Mouse (Mus musculus): Measurements from ENCODE around the gene Dnaaf2.
"Not testable (repeated sequence)": the region's sequence is repeated elsewhere in the genome, so short reads cannot be mapped to it uniquely, and the experiment has no call there.

Gene Dnaaf2

DNA sequence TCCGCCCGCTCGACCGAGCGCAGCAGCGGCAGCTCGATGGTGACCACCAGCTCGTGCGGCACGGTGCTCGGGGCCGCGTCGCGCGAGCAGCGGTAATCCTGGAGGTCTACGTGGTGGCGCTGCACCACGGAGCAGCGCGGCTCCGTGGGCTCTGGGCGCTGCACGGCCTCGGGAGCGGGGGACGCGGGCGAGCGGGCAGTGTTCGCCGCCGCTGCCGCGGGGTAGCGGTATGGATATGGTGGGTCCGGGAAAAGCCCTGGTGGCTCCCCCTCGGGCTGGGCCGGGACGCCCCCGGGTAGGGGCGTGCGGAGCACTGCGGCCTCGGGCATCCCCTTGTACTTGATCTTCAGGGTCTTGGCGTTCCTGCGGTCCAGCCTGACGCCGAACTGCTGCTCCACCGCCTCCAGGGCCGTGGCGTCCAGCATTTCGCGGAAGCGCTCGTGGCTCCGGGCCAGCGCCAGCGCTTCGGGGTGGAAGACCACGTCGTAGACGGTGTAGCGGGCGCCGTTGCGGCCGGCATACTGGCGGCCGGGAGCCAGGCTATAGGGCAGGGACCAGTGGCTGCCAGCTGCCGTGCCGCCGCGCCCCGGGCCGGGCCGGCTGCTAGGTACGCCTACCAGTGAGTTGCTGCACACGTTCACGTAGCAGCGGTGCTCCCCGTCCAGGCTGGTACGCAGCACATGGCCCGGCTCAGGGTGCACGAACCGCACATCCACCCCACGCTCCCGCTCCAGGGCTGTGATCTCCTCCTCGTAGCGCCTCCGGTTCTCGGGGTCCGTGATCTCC, 658 bp downstream of the Dnaaf2 start:
- no peak for DNase-seq (ENCODE audit: low spot score in 2 of 2)

DNA sequence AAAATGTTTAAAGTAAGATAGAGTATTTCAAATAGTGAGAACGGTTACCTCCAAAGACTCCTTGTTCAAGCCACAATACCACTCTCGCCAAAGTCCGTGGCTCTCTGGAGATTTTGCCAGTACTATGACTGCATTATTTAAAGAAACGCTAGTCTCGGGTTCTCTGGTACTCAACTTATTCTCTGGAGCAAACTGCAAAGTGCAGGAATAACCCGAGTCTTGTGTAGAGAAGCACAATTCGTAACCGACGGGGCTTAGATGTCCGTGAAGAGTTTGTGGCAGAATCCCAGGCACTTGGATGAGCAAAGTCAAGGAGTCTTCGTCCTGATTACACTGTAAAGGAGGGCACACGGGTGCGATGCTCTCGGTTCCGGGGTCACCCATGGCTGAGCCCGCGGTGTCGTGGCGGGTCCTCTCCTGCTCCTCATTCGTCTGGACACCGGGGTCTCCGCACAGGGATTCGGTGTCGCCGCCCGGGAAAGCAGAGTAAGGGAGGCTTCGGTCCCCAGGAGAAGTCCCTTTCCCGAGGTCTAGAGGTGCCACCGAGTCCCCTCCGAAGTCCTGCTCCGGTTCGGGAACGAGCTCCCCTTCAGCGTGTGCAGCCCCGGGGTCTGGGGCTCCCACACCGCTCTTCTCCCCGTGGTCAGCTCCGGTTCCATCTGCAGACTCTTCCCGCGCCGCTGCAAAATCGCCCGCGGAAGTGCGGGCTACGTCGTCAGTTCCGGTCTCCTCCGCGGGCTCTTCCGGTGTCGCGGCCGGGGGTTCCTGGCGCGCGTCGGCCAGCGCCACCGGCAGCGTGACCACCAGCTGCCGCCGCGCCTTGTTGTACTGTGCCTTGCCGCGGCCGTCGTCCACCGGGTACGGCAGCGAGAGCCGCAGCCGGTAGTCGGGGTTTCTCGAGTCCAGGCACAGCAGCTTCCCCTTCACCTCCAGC, 1.5 kb downstream of the Dnaaf2 start, which contains the start of gene Gm49383:
Gene Gm49383 (minus strand): TSS at position 661 of the 934 bp plus-strand sequence.
- DNase-seq (ENCODE audit: low spot score in 2 of 2) = peak in 1 of 2 experiments; percentile 63

DNA sequence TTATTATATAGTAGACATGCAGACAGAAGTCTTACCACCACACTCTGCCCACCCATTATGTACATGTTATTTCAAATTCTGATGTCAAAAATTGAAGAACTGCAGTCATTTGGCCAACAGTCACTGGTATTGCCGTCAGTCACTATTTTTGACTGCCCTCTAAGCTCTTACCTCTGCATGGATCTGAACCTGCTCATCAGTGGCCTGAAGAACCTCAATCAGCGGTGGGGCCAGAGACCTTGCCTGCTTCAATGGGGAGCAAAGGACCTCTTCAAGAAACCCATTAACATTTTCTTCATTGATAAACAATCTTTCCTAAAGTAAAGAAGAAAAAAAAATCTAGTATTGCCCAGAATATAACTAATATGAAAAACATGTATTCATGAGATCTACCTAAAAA, 5.6 kb downstream of the Dnaaf2 start:
- DNase-seq (ENCODE audit: low spot score in 2 of 2) = no peak

DNA sequence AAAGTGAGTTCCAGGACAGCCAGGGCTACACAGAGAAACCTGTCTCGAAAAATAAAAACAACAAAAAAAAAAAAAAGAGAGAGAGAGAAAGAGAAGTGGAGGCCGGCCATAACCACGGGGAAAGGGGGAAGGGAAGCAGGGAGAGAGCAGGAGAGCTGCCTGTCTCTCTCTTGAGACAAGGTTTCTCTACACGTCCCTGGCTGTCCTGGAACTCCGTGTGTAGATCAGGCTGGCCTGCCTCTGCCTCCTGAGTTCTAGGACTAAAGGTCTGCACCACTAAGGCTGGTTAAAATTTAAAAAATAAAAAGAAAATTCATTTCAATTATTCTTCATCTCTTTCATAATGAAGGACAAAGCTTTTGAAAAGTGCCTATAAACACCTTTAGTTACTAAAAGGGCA, 6.8 kb downstream of the Dnaaf2 start:
- DNase-seq (ENCODE audit: low spot score in 2 of 2) = no peak

DNA sequence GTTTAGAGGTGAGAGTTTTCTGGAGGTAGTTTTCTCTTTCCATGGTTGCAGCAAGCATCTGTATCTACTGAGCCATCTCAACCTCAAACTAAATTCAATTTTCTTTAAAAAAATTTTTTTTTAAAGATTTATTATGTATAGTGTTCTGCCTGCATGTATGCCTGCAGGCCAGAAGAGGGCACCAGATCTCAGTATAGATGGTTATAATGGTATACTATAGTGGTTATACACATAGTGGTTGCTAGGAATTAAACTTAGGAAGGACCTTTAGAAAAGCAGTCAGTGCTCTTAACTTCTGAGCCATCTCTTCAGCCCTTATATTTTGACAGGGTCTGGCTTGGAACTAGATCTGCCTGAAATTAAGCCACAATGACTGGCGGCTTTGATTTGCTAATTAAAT, 7.7 kb downstream of the Dnaaf2 start:
- no peak for DNase-seq (ENCODE audit: low spot score in 2 of 2)

DNA sequence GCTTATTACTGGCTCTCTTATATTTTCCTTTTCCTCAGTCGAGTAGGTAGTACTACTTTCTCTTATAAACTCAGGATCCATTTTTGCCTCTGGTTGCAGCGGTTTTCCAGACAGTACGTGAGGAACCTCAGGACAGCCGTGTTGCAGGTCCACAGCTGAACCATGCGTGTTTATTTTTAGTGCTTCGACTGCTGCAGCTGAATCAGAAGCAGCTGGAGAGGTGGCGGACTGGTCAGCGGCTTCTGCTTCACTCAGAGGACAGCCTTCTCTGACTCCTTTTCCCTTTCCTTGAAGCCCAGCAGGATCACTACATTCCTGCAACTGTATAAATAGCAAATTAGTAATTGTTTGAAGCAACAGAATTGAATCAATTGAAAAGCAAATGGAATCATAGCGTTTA, 8.2 kb downstream of the Dnaaf2 start:
- no peak for DNase-seq (ENCODE audit: low spot score in 2 of 2)

DNA sequence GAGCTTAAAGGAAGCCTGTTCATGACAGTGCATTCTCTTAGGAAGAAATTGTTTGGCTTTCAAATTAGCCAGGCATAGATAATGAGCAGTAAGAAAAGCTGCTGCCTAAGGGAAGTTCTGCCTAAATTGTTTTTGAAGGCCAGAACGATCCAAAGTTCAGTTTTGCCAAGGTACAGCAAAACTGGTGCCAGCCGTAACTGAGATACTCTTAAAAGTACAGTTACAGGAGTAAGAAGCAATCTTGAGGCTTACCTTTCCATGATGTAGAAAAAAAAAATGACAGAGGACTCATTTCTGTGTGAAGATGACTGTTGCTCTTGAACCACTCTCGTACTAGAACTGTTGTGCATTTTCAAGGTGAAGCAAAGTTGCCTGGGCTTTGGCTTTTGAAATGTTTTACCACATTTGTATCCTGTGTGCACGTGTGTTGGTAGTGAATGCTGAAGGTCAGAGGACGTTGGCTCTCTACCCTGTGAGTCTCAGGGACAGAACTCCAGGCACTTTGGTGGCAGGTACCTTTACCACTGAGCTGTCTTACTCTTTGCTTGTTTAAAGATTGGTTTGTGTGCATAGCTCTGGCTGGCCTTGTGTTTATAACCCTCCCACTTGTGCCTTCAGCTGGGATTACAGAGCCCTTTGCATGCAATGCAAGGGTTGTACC, 11.3 kb downstream of the Dnaaf2 start:
- no peak for DNase-seq (ENCODE audit: low spot score in 2 of 2)

DNA sequence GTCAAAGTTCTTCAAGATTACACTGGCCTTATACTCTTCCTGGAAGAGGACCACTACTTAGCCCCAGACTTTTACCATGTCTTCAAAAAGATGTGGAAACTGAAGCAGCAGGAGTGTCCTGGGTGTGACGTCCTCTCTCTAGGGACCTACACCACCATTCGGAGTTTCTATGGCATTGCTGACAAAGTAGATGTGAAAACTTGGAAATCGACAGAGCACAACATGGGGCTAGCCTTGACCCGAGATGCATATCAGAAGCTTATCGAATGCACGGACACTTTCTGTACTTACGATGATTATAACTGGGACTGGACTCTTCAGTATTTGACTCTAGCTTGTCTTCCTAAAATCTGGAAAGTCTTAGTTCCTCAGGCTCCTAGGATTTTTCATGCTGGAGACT, 12.9 kb downstream of the Dnaaf2 start:
- no peak for DNase-seq (ENCODE audit: low spot score in 2 of 2)

DNA sequence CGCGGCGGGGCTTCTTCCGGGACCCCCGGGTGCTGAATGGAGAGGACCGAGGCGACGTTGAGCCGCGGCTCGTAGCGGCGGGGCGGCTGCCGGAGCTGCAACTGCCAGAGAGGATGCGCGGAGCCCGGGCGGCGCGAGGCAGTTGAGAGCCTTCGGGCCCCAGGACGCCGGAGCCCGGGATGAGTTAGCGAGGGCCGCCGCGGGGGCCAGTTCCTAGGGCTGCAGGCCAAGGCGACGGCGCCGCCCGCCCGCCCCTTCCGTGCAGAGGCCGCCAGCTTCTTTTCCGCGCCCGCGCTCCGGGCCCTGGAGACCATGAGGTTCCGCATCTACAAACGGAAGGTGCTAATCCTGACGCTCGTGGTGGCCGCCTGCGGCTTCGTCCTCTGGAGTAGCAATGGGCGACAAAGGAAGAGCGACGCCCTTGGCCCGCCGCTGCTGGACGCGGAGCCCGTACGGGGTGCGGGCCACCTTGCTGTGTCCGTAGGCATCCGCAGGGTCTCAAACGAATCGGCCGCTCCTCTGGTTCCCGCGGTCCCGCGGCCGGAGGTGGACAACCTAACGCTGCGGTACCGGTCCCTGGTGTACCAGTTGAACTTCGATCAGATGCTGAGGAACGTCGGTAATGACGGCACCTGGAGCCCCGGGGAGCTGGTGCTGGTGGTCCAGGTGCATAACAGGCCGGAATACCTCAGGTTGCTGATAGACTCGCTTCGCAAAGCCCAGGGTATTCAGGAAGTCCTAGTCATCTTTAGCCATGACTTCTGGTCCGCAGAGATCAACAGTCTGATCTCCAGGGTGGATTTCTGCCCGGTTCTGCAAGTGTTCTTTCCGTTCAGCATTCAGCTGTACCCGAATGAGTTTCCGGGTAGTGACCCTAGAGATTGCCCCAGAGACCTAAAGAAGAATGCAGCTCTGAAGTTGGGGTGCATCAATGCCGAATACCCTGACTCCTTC, 13.6 kb downstream of the Dnaaf2 start:
- DNase-seq (ENCODE audit: low spot score in 2 of 2) = peak in 1 of 2 experiments; percentile 46

DNA sequence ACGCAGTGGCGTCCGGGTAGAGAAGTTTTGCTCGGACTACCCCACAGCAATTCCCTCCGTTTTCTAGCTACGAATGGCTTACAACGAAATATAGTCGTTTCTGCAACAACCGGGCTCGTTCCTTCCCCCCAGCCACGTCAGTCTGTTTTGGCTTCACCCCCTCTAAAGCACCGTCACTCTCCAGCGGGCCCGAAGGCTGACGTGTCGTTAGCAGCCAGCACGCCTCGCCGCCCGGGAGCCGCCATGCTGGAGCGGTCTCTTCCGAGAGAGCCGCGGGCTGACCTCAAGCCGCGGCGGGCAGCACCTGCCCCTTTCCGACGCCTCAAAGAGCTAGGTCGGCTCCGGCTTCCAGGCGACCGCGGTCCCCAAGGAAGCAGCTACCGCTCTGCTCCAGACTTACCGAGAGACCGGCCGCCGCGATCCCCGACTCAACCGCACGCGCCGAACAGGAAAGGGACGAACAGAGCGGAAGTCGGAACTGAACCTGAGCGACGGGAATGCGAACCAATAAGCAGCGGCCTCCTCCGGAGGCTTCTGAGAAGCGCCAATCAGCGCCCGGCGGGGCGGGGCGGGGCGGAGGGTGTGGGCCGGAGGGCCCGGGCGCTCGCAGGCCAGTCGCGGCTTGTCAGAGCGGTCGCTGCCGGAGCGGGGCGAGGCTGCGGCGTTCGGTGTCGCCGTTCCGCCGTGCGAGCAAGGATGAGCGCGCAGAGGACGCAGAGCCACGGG, 14.5 kb downstream of the Dnaaf2 start, which contains the start of the genes Rpl36al and Mgat2:
Gene Rpl36al (minus strand): TSS at position 501 of the 726 bp plus-strand sequence.
Gene Mgat2 (plus strand): TSS at position 575 of the 726 bp plus-strand sequence.
- peak; percentile 92 to 98 for DNase-seq (ENCODE audit: low spot score in 2 of 2)

DNA sequence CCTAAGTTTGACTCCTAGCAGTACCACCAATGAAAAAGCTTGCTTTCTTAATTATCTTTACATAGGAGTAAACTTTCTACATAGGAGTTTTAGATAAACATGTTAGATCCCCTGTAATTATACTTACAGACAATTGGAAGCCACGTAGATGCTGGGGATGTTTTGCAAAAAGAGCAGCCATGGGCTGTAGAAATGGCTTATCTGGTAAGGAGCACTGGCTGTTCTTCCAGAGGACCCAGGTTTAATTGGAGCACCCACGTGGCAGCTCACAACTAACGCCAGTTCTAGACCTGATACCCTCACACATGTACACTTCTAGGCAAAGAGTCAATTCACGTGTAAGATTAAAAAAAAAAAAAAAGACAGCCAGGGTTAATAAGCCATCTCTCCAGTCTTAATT, 16.4 kb downstream of the Dnaaf2 start:
- DNase-seq (ENCODE audit: low spot score in 2 of 2) = no peak

DNA sequence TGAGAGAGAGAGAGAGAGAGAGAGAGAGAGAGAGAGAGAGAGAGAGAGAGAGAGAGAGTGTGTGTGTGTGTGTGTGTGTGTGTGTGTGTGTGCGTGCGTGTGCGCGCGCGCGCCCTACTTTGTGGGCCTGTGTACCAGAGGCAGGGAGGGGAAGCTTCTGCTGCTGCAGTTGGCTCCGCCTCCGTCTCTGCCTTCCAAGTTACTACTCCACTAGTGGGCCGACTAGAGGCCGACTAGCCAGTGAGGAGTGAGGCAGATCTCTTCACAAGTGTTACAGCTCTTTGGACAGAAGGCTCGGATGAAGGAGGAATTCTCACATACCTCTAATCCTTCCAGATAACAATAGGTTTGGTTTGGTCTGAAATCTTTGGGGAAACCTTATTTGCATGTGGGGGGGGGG, 18.9 kb downstream of the Dnaaf2 start:
- no peak for DNase-seq (ENCODE audit: low spot score in 2 of 2)

DNA sequence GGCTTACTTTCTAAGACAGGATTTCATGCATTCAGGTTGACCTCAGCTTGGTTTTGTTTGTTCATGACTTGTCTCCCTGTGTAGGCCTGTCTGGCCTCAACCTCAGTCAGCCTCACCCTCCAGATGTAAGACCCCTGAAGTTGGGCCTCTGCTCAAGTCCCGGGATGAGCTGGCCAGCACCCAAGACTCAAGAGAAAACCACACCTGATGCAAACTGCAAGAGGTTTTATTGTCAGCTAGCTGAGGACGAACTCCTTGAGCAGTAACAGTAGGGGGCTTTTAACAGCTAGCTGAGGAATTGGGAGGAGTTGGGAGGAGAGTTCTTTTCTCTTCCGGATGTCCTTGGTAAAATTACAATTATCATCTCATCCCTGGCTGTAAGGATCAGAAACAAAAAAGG, 20.7 kb downstream of the Dnaaf2 start:
- DNase-seq (ENCODE audit: low spot score in 2 of 2) = no peak

DNA sequence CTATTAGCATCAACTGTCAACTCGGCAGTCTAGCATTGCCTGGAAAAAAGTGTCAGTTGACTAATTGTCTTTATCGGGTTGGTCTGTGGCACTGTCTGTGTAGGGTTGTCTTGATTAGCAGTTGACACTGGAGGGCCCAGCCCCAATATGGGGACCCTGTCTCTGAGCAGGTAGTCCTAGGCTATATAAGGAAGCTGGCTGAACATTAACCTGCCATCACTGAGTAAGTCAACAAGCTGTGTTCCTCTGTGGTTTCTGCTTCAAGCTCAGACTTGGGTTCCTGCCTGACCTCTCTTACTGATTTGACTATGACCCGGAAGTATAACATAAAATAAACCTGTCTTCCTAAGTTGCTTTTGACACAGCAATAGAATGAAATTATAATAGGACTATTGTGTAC, 22.3 kb downstream of the Dnaaf2 start:
- DNase-seq (ENCODE audit: low spot score in 2 of 2) = no peak

DNA sequence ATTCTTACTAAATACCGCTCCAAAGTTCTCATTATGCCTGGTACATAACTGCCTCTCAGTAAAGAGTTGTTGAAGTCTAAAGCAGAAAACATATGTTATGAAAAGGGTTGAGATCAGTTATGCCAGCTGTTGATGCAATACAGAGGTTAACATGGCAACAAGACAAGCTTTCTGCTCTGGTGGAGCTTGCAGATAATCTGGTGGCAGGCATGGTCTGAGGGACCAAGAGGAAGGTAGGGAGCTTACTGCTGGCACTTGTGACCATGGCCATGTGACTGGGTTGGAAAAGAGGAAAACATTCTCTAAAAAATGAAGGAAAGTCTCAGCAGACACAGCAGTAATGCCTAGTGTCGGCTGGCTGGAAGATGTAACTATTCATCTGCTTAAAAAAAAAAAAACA, 26.9 kb downstream of the Dnaaf2 start:
- DNase-seq (ENCODE audit: low spot score in 2 of 2) = no peak

DNA sequence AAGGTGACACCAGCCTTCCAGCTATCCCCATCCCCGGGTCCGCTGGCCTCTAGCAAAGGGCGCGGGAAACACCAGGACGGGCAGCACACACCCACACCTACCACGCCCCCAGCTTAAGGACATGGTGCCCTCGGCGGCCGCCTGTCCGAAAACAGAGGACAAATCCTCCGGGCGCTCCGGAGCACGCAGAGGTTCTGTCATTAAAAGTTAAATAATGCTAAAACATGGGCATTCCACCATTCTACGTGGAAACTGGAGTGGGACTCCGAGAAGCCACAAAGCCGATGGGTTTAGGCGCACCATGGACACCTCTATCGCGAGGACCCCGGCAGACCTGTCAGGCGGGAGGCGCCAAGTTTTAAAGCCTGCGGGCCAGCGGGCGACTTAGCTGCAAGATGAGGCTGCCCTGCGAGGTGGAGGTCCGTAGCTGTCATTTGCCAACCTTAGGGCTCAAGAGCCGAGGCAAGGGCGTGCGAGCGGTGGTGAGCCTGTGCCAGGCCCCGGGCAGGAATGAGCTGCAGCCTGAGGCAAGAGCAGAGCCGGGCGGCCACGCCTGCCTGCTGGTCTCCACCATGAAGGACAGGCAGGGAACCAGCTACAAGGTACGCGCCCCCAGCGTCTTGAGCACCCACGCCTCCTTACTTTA, 29.6 kb downstream of the Dnaaf2 start, which contains the start of gene Lrr1:
Gene Lrr1 (plus strand): TSS at position 354 of the 646 bp plus-strand sequence.
- DNase-seq (ENCODE audit: low spot score in 2 of 2) = peak; percentile 58 to 91

DNA sequence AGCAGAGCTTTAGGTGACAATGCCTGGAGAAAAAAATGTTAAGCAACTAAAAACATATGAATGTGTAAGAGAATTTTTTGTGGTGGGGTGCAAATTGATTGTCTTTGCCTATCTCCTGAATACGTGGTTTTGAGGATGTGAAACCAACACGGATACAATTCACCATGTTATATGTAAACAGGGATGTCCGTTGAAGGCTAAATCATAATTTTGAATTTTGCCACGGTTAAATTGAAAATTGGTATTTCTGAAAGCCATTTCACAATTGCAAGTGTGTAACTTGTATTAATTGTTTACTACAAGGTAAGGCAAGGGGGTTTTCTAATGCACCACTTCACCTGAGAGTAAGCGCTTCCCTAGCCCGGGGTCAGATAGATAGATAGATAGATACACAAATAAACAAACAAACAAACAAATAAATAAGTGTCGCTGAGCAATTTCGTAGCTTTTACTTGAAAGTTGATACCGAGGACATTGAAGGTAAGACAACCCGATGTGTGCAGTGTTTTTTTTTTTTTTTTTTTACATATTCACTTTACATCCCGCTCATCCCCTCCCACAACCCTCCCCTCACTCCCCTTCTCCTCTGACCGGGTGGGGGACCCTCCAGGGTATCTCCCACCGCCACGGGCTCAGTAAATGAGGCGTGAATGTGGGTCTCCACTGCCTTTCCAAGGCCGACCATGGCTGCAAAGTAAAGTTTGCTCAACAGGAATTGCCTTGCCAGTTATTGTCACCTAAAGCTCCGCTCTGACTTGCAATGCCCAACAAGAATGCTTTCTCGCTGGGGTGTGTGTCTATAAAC, 30.4 kb downstream of the Dnaaf2 start:
- no peak for DNase-seq (ENCODE audit: low spot score in 2 of 2)

DNA sequence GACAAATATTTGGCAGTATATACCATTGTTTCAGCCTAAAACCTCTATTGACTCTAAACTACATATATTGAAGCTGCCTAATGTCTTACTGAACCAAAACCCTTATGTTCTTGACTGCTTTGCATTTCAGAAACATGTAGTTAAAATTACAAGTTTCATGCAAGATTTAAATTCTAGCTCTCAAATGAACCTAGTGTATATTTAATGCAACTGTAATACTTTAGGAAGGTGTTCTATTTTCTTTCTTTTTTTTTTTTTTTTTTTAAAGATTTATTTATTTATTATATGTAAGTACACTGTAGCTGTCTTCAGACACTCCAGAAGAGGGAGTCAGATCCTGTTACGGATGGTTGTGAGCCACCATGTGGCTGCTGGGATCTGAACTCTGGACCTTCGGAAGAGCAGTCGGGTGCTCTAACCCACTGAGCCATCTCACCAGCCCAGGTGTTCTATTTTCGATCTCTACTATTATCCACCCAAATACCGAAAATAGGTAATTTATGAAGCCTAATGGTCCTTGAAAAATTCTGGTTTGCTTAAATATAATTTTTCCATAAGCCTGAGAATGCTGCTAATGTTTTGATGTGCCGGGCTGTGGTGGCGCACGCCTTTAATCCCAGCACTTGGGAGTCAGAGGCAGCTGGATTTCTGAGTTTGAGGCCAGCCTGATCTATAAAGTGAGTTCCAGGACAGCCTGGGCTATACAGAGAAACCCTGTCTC, 31.2 kb downstream of the Dnaaf2 start:
- DNase-seq (ENCODE audit: low spot score in 2 of 2) = not testable (repeated sequence)

All from left cerebral cortex, adult 9 months (tissue).